Mouse (Mus musculus) C2C12 (cell line): ENCODE results near the gene Igf2bp1.

ENCODE experiments used
- CEBPB ChIP-seq: IDR thresholded peaks from one replicate; pipeline ENCODE4 v1.6.1; 2011; ENCODE audit warnings: low read depth, mild to moderate bottlenecking, control low read depth, moderate library complexity
- CTCF ChIP-seq: IDR thresholded peaks from one replicate; pipeline ENCODE4 v1.5.1; 2011; ENCODE audit not compliant: control insufficient read depth, insufficient read depth, insufficient read length
- FOSL1 ChIP-seq: IDR thresholded peaks from one replicate; pipeline ENCODE4 v1.8.0; 2011; ENCODE audit warnings: mild to moderate bottlenecking, low read length; ENCODE audit not compliant: poor library complexity, insufficient read depth, severe bottlenecking
- MAX ChIP-seq: IDR thresholded peaks from one replicate; pipeline ENCODE4 v1.6.1; 2011; ENCODE audit warnings: mild to moderate bottlenecking, control low read depth
- MYOD1 ChIP-seq: IDR thresholded peaks from one replicate; pipeline ENCODE4 v1.6.1; 2011; ENCODE audit warnings: low read depth; ENCODE audit not compliant: control insufficient read depth, insufficient read length
- MYOG ChIP-seq: IDR thresholded peaks from one replicate; pipeline ENCODE4 v1.6.1; 2011; ENCODE audit not compliant: control insufficient read depth, insufficient read length; ENCODE audit errors: extremely low read depth
- USF1 ChIP-seq: IDR thresholded peaks from one replicate; pipeline ENCODE4 v1.6.1; 2011; ENCODE audit warnings: low read depth, mild to moderate bottlenecking, control low read depth, moderate library complexity

DNA sequence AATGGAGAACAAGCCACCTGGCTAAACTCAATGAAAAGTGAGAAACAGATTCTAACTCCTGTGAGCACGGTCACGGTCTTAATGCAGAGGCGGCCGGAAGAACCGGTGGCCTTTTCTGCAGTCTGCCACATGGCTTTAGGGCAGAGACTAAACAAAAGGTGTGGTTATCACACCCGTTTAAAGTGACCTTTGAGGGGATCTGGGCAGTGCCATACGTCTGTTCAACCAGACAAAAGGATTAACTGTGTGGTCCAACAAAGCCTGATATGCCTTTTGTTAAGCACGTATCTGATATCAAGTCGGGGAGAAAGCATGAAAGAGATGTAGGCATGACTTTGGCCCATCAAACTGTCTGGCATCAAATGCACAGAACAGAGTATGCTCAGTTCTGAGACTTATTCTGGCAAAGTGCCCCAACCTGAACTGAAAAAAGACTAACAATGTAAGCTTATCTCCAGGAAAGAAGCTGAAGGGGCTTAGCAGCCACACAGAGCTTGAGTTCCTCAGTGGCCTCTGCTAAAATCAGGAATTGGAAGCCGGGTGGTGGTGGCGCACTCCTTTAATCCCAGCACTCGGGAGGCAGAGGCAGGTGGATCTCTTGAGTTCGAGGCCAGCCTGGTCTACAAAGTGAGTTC lies 59.8 kb downstream of the Igf2bp1 start:
- TF ChIP-seq CTCF (no peak), MAX (no peak), MYOG (no peak), USF1 (no peak), CEBPB (no peak), MYOD1 (no peak), FOSL1 (no peak)
